Mouse (Mus musculus): ENCODE measurements at regions not wholly inside any gene's neighbourhood (a gene's known extent, or its start where the extent isn't known, plus 50 kb on each side); places are given as distances from the start of the nearest gene placed in this dataset.
"Not testable (repeated sequence)": the region's sequence is repeated elsewhere in the genome, so short reads cannot be mapped to it uniquely, and the experiment has no call there.

DNA sequence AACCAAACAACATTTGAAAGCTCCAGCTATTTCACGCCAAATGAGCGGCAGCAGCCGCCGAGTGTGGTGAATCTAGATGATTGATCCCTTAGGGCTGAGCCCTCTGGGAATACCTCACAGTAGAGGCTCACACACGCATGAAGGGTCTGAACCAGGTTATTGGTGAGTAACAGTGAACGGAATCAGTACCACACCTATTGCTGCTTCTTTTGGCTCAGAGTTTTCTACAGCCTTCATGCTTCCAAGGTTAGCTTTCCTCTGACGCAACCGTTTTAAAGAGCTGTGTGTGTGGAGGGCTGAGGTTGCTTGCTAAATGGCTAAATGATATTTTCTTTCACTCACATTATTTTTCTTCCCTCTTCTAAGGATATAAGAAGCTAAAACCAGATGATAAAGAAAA, 464.4 kb downstream of the Gja1 start:
- Histone ChIP-seq H3K4me1 (peaks cover 12% of the 10 kb centered on the region; the same call in 1 of the 2 replicates), H3K9ac (replicated peaks) (no peak overlapping the region), H3K4me3 (replicated peaks) (no peak overlapping the region), H3K9me3 (replicated peaks) (no peaks in the 10 kb centered on the region), H3K4me2 (no peak overlapping the region), H3K27ac (replicated peaks) (no peak overlapping the region), H3K36me3 (no peaks in the 10 kb centered on the region), H3K27me3 (replicated peaks) (no peaks in the 10 kb centered on the region)
- ATAC-seq (ENCODE audit: low FRiP score), result 0 out of 2 replicates have a peak, but pooled peaks have one; percentile 37
- 59% methylated on average over 8 of the region's 8 CpGs for WGBS

GRCm38 (mm10) chr10:56841973-56842372, 464.8 kb downstream of the Gja1 start:
- peaks cover 12% of the 10 kb centered on the region; the same call in 1 of the 2 replicates for H3K4me1 ChIP-seq
- H3K9ac ChIP-seq (replicated peaks), result no peak overlapping the region
- H3K4me2 ChIP-seq, result no peak overlapping the region
- H3K4me3 ChIP-seq (replicated peaks), result no peak overlapping the region
- no peak overlapping the region for H3K27ac ChIP-seq (replicated peaks)
- H3K9me3 ChIP-seq (replicated peaks), result no peaks in the 10 kb centered on the region
- H3K36me3 ChIP-seq, result no peaks in the 10 kb centered on the region
- H3K27me3 ChIP-seq (replicated peaks), result no peaks in the 10 kb centered on the region
- no peak for ATAC-seq (ENCODE audit: low FRiP score)
- 55% methylated on average over 1 of the region's 1 CpGs for WGBS

GRCm38 (mm10) chr10:56852484-56852883, 475.4 kb downstream of the Gja1 start:
- H3K9ac ChIP-seq (replicated peaks), result no peak overlapping the region

GRCm38 (mm10) chr10:56856186-56856585, 479.1 kb downstream of the Gja1 start:
- H3K9me3 ChIP-seq (replicated peaks), result no peaks in the 10 kb centered on the region
- ATAC-seq (ENCODE audit: low FRiP score), result no peak
- H3K36me3 ChIP-seq, result no peaks in the 10 kb centered on the region
- no peak overlapping the region for H3K4me3 ChIP-seq (replicated peaks)
- H3K4me1 ChIP-seq, result no peaks in the 10 kb centered on the region
- no peak overlapping the region for H3K27ac ChIP-seq (replicated peaks)
- H3K4me2 ChIP-seq, result no peak overlapping the region
- WGBS, result 92% methylated on average over 6 of the region's 6 CpGs
- H3K27me3 ChIP-seq (replicated peaks), result no peaks in the 10 kb centered on the region
- H3K9ac ChIP-seq (replicated peaks), result no peak overlapping the region

More at GRCm38 (mm10) chr10:56852484-56852883, 475.4 kb downstream of the Gja1 start:
- H3K27me3 ChIP-seq (replicated peaks), result no peaks in the 10 kb centered on the region
- H3K27ac ChIP-seq (replicated peaks), result no peak overlapping the region
- ATAC-seq (ENCODE audit: low FRiP score), result no peak
- no peak overlapping the region for H3K4me2 ChIP-seq
- 83% methylated on average over 2 of the region's 2 CpGs for WGBS
- H3K9me3 ChIP-seq (replicated peaks), result no peaks in the 10 kb centered on the region
- no peaks in the 10 kb centered on the region for H3K36me3 ChIP-seq
- no peak overlapping the region for H3K4me3 ChIP-seq (replicated peaks)
- H3K4me1 ChIP-seq, result no peaks in the 10 kb centered on the region

DNA sequence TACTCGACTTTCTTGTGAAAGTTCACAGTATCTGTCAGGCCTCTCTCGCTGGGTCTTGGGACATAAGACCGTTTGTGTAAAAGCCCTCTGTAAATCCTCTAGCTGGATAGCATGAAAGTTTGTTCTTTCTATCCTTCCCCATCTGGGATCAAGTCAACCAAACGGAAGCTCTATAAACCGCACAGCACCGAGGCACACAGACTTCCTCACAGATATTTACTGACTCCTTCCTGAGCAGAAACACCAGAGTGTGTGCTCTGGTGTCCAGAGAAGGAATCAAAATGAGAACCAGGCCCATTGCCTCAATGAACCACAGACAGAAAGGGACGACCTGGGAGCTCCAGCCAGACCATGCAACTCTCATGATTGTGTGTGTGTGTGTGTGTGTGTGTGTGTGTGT, 502.6 kb downstream of the Gja1 start:
- H3K36me3 ChIP-seq, result no peaks in the 10 kb centered on the region
- no peak overlapping the region for H3K4me3 ChIP-seq (replicated peaks)
- no peaks in the 10 kb centered on the region for H3K4me1 ChIP-seq
- no peaks in the 10 kb centered on the region for H3K27me3 ChIP-seq (replicated peaks)
- WGBS, result 78% methylated on average over 7 of the region's 7 CpGs
- no peak overlapping the region for H3K4me2 ChIP-seq
- no peak overlapping the region for H3K27ac ChIP-seq (replicated peaks)
- H3K9ac ChIP-seq (replicated peaks), result no peak overlapping the region
- H3K9me3 ChIP-seq (replicated peaks), result no peaks in the 10 kb centered on the region
- no peak for ATAC-seq (ENCODE audit: low FRiP score)

GRCm38 (mm10) chr10:56880154-56880591, 503.0 kb downstream of the Gja1 start:
- Histone ChIP-seq H3K9ac (replicated peaks) (no peak overlapping the region), H3K27ac (replicated peaks) (no peak overlapping the region), H3K27me3 (replicated peaks) (no peaks in the 10 kb centered on the region), H3K4me2 (no peak overlapping the region), H3K4me3 (replicated peaks) (no peak overlapping the region), H3K4me1 (no peaks in the 10 kb centered on the region), H3K9me3 (replicated peaks) (no peaks in the 10 kb centered on the region), H3K36me3 (no peaks in the 10 kb centered on the region)
- ATAC-seq (ENCODE audit: low FRiP score), result no peak
- WGBS, result 77% methylated on average over 10 of the region's 12 CpGs

- no peak for ATAC-seq (ENCODE audit: low FRiP score)
- 74% methylated on average over 4 of the region's 4 CpGs for WGBS
Observed at GRCm38 (mm10) chr10:56884456-56885410, 507.6 kb downstream of the Gja1 start.

DNA sequence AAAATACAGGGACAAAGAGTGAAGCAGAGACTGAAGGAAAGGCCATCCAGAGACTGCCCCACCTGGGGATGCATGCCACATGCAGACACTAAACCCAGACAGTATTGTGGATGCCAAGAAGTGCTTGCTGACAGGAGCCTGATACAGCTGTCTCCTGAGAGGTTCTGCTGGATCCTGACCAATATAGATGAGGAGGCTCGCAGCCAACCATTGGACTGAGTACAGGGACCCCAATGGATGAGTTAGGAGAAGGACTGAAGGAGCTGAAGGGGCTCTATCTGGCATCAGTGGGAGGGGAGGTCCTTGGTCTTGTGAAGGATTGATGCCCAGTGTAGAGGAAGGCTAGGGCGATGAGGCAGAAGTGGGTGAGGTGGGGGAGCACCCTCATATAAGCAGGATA, 514.4 kb downstream of the Gja1 start:
- not testable (repeated sequence) for H3K4me3 ChIP-seq (replicated peaks); ATAC-seq (ENCODE audit: low FRiP score); H3K9me3 ChIP-seq (replicated peaks); H3K36me3 ChIP-seq; H3K9ac ChIP-seq (replicated peaks); H3K4me1 ChIP-seq; H3K27me3 ChIP-seq (replicated peaks); H3K4me2 ChIP-seq; H3K27ac ChIP-seq (replicated peaks)
- WGBS, result 76% methylated on average over 2 of the region's 2 CpGs

More at GRCm38 (mm10) chr10:56884456-56885410, 507.6 kb downstream of the Gja1 start:
- no peak overlapping the region for H3K9ac ChIP-seq (replicated peaks)
- H3K4me1 ChIP-seq, result no peaks in the 10 kb centered on the region
- H3K4me2 ChIP-seq, result no peak overlapping the region
- no peaks in the 10 kb centered on the region for H3K27me3 ChIP-seq (replicated peaks)
- H3K27ac ChIP-seq (replicated peaks), result no peak overlapping the region
- no peaks in the 10 kb centered on the region for H3K36me3 ChIP-seq
- H3K4me3 ChIP-seq (replicated peaks), result no peak overlapping the region
- no peaks in the 10 kb centered on the region for H3K9me3 ChIP-seq (replicated peaks)

GRCm38 (mm10) chr10:56892666-56893209, 515.6 kb downstream of the Gja1 start:
- Histone ChIP-seq H3K4me1 (peaks cover 9% of the 10 kb centered on the region), H3K4me2 (0 out of 2 replicates have a peak overlapping the region, but pooled peaks have one; percentile 11), H3K9ac (replicated peaks) (no peak overlapping the region), H3K9me3 (replicated peaks) (no peaks in the 10 kb centered on the region), H3K4me3 (replicated peaks) (no peak overlapping the region), H3K27ac (replicated peaks) (peak overlapping the region; percentile 37), H3K36me3 (no peaks in the 10 kb centered on the region), H3K27me3 (replicated peaks) (no peaks in the 10 kb centered on the region)
- WGBS, result 44% methylated on average over 10 of the region's 10 CpGs
- ATAC-seq (ENCODE audit: low FRiP score), result no peak

DNA sequence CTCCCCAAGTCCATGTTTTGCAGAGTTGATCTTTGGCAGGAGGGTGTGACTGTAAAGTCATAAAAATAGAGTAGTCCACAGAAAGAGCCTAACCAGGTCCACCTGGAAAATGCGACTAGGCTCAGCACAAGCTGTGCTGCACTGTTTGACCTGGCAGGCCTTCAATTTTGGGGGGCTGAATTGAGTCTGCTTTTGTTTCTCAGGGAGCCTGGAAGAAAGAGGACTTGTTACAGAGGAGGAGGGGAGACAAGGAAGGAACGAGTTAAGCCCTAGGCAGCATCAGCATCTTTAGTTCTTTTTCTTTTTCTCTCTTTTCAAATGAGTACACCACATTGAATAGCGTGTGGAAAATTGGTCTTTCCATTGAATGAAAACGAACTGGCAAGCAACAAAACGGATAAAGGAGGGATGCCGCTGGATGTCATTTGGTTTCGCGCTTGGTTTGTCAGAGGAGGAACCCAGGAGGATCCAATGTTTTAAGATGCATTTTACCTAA, 516.1 kb downstream of the Gja1 start:
- Histone ChIP-seq H3K36me3 (no peaks in the 10 kb centered on the region), H3K4me1 (peaks cover 9% of the 10 kb centered on the region), H3K4me2 (peak overlapping the region; percentile 11; the same call in 1 of the 2 replicates), H3K9ac (replicated peaks) (no peak overlapping the region), H3K27me3 (replicated peaks) (no peaks in the 10 kb centered on the region), H3K9me3 (replicated peaks) (no peaks in the 10 kb centered on the region), H3K27ac (replicated peaks) (peak overlapping the region; percentile 56), H3K4me3 (replicated peaks) (no peak overlapping the region)
- 5% methylated on average over 8 of the region's 8 CpGs for WGBS
- peak; percentile 82 for ATAC-seq (ENCODE audit: low FRiP score)

DNA sequence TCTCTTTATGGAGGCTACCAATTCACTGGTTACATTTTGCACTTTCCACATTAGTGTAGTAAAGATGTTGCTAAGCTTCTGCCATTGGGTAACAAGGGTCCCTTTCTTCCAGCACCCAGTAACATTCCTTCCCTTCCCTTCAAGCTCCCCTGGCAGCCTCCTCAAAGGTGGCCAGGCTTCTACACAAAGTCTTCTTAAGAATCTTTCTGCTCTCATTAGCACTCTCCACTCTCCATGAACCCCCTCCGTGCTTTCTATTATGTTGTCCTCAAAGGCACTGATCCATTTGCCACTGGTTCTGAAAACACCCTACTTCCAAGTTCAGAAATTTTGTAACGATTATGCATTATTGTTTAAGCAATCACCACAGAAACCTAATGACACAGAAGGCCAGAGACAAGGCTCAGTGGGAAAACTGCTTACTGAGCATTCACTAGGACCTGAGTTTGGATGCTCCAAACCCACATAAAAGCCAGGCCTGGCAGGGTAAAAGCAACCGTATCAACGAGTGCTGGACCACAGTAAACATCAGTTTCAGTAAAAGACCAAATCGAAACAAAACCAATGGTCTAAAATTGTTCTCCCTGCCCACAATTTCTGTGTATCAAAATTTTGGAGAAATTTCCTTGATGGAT, 522.6 kb downstream of the Gja1 start:
- 41% methylated on average over 5 of the region's 5 CpGs for WGBS
- Histone ChIP-seq H3K4me1 (no peaks in the 10 kb centered on the region), H3K4me2 (no peak overlapping the region), H3K36me3 (no peaks in the 10 kb centered on the region), H3K9ac (replicated peaks) (no peak overlapping the region), H3K27me3 (replicated peaks) (no peaks in the 10 kb centered on the region), H3K9me3 (replicated peaks) (no peaks in the 10 kb centered on the region), H3K4me3 (replicated peaks) (no peak overlapping the region), H3K27ac (replicated peaks) (peak overlapping the region; percentile 48; the same call in 1 of the 2 replicates)
- peak; percentile 65; the same call in 1 of the 2 replicates for ATAC-seq (ENCODE audit: low FRiP score)

Measured in neural tube, embryonic 15.5 days (tissue).